Comparison of ENCODE assay signal across 8 mouse cellular contexts in the genomic region with DNA sequence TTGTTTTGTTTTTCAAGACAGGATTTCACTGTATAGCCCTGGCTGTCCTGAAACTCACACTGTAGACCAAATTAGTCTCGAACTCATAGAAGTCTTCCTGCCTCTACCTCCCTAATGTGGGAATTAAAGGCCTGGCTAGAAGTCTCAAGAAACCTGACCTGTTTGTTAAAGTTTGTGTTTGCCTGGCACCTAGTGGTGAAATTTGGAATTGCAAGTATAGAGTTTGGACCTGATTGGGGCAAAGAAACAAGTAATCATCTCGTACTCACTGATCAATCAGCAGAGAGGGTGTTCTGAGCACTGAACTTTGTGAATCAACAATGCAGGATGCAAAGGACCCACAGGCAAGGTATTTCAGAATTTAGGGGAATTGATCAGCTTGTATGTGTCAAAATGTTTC. TPM values are rescaled to one million over a fixed set of nuclear protein-coding genes. Genes with fewer than 3 reads are reported as not detected.
DNase-seq lines count a peak whose midpoint lies in the region.

No protein-coding gene starts in this region.

- DNase-seq in gastrocnemius, postnatal 10 days: peak; percentile 28
- DNase-seq in gastrocnemius, postnatal 36 days: no peak
- DNase-seq in urinary bladder, postnatal 14 days (ENCODE audit: low spot score): peak; percentile 29
- DNase-seq in urinary bladder, adult 2 months (ENCODE audit: low spot score): no peak
- peak; percentile 77 to 88 for DNase-seq in cerebellum, postnatal 10 days
- peak; percentile 61 for DNase-seq in kidney, postnatal 14 days
- DNase-seq in lung, postnatal 14 days: peak; percentile 72
- DNase-seq in yolk sac, embryonic 10.5 days (ENCODE audit: low spot score): peak; percentile 56

- intact Hi-C loops in gastrocnemius, postnatal 36 days (cut with DNase I): loop anchor here (1.0 to 5.0 kb wide), 3 partner anchors 87 to 245 kb away; partner anchors contain the start of gene Col23a1

RNA-seq across cellular contexts. Expression of gene Phykpl, which starts 50.2 kb away (rescaled TPM):
- 10 to 100 TPM; 18.9 to 21.7 TPM for total RNA-seq in gastrocnemius, postnatal 10 days (2021)
- total RNA-seq in gastrocnemius, postnatal 36 days (2021): 10 to 100 TPM; 13.1 to 15.7 TPM
- polyA plus RNA-seq in urinary bladder, adult 2 months (2012; rRNA removed): 14.3 and 19.3 TPM in 2 replicates

Comparison
In these comparisons a context has a peak if more than half of its experiments do, and no peak if none do; other contexts are left out.
1. DNase-seq: peak in gastrocnemius, postnatal 10 days (single experiment), urinary bladder, postnatal 14 days (single experiment), cerebellum, postnatal 10 days (2 of 2), kidney, postnatal 14 days (single experiment), lung, postnatal 14 days (single experiment) and yolk sac, embryonic 10.5 days (single experiment); none in gastrocnemius, postnatal 36 days (0 of 2) and urinary bladder, adult 2 months (single experiment).